Mouse (Mus musculus) splenic B cell, adult 2 months (primary cell): ENCODE results near the gene Cyth4.

Experiments used
- DNase-seq: peaks from one replicate; pipeline ENCODE4 v3.0.0-alpha.2; 2011; ENCODE audit warnings: low read depth, low spot score
- H3K27me3 ChIP-seq: 2 replicates; pipeline ENCODE4 v1.6.1; 2012; ENCODE audit warnings: mild to moderate bottlenecking, low read length, moderate library complexity, mixed read lengths; ENCODE audit not compliant: control insufficient read depth, poor library complexity, insufficient read depth, severe bottlenecking
- H3K36me3 ChIP-seq: 2 replicates; pipeline ENCODE4 v1.6.1; 2012; ENCODE audit warnings: mild to moderate bottlenecking, low read length, moderate library complexity, mixed read lengths; ENCODE audit not compliant: control insufficient read depth, poor library complexity, insufficient read depth, severe bottlenecking

Gene Cyth4

GRCm38 (mm10) chr15:78594831-78595230 lies 2.0 kb upstream of the Cyth4 start:
- no peaks in the 10 kb centered on the region for H3K27me3 ChIP-seq
- H3K36me3 ChIP-seq: no peaks in the 10 kb centered on the region
- peak; percentile 53 for DNase-seq

GRCm38 (mm10) chr15:78595468-78595867 lies 1.4 kb upstream of the Cyth4 start:
- Histone ChIP-seq H3K27me3 (no peaks in the 10 kb centered on the region), H3K36me3 (no peaks in the 10 kb centered on the region; the same call in 1 of the 2 replicates)
- DNase-seq: peak; percentile 47

GRCm38 (mm10) chr15:78596504-78596903 lies 343 bp upstream of the Cyth4 start:
- H3K36me3 ChIP-seq: no peaks in the 10 kb centered on the region; the same call in 1 of the 2 replicates
- no peaks in the 10 kb centered on the region for H3K27me3 ChIP-seq
- no peak for DNase-seq

GRCm38 (mm10) chr15:78597729-78598128 lies 882 bp downstream of the Cyth4 start:
- Histone ChIP-seq H3K36me3 (no peaks in the 10 kb centered on the region; the same call in 1 of the 2 replicates), H3K27me3 (no peaks in the 10 kb centered on the region)
- DNase-seq: peak; percentile 70

- peak; percentile 41 for DNase-seq
- H3K27me3 ChIP-seq: no peaks in the 10 kb centered on the region
- H3K36me3 ChIP-seq: peaks cover 4% of the 10 kb centered on the region
Measured at GRCm38 (mm10) chr15:78599124-78599523, 2.3 kb downstream of the Cyth4 start.

GRCm38 (mm10) chr15:78599529-78600193 lies 2.8 kb downstream of the Cyth4 start:
- Histone ChIP-seq H3K36me3 (peaks cover 4% of the 10 kb centered on the region), H3K27me3 (no peaks in the 10 kb centered on the region)
- DNase-seq: no peak

GRCm38 (mm10) chr15:78601180-78601579 lies 4.3 kb downstream of the Cyth4 start:
- H3K27me3 ChIP-seq: no peaks in the 10 kb centered on the region
- DNase-seq: no peak
- H3K36me3 ChIP-seq: peaks cover 4% of the 10 kb centered on the region

- peaks cover 4% of the 10 kb centered on the region for H3K36me3 ChIP-seq
- no peak for DNase-seq
- H3K27me3 ChIP-seq: no peaks in the 10 kb centered on the region
Measured at GRCm38 (mm10) chr15:78604255-78604654, 7.4 kb downstream of the Cyth4 start.

GRCm38 (mm10) chr15:78605371-78605791 lies 8.5 kb downstream of the Cyth4 start:
- peak; percentile 54 for DNase-seq
- H3K27me3 ChIP-seq: no peaks in the 10 kb centered on the region
- peaks cover 4% of the 10 kb centered on the region for H3K36me3 ChIP-seq

GRCm38 (mm10) chr15:78606059-78606458 lies 9.2 kb downstream of the Cyth4 start:
- no peak for DNase-seq
- Histone ChIP-seq H3K36me3 (peaks cover 6% of the 10 kb centered on the region), H3K27me3 (no peaks in the 10 kb centered on the region)

- H3K36me3 ChIP-seq: peaks cover 8% of the 10 kb centered on the region
- DNase-seq: no peak
- H3K27me3 ChIP-seq: no peaks in the 10 kb centered on the region
Measured at GRCm38 (mm10) chr15:78607463-78607862, 10.6 kb downstream of the Cyth4 start.

GRCm38 (mm10) chr15:78610705-78611462 lies 14.0 kb downstream of the Cyth4 start:
- no peak for DNase-seq
- Histone ChIP-seq H3K27me3 (no peaks in the 10 kb centered on the region), H3K36me3 (peaks cover 7% of the 10 kb centered on the region)

- no peaks in the 10 kb centered on the region for H3K27me3 ChIP-seq
- H3K36me3 ChIP-seq: peaks cover 18% of the 10 kb centered on the region
- DNase-seq: no peak
Measured at GRCm38 (mm10) chr15:78614536-78614935, 17.7 kb downstream of the Cyth4 start.

- H3K36me3 ChIP-seq: peaks cover 17% of the 10 kb centered on the region
- DNase-seq: no peak
- H3K27me3 ChIP-seq: no peaks in the 10 kb centered on the region
Measured at GRCm38 (mm10) chr15:78616973-78617372, 20.1 kb downstream of the Cyth4 start.

GRCm38 (mm10) chr15:78623426-78623825 lies 26.6 kb downstream of the Cyth4 start:
- Histone ChIP-seq H3K36me3 (peaks cover 3% of the 10 kb centered on the region), H3K27me3 (0 out of 2 replicates have a peak, but pooled peaks cover 1% of the 10 kb centered on the region)
- peak; percentile 80 for DNase-seq
